ENCODE assay signal across 14 mouse cellular contexts in the genomic region with DNA sequence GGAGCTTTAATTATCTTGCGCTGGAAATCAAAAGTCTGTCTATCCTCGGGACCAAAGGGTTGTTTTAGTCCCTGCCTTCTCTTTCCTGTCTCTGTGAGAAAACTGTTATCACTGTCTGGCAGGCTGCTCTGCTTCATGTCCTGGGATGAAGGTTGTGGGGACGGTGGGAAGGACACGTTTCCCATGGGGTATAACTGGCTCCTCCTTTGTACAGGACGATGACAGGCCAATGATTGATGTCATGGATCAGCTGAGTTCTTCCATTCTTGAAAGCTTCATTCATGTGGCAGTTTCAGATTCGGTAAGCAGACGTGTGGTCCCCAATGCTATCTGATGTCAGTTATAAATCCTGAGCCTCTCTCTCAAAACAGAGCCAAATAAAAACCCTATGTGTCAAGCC.
A peak's percentile ranks its signal among the peaks of the same experiment; 100 is the strongest.
DNase-seq lines count a peak whose midpoint lies in the region; ATAC-seq lines count a peak whose summit lies in the region.
"Had no signal": no experiment of that assay in that cellular context is flagged by ENCODE, and none has a peak within 500 bp of the region (broad histone marks: within the 10 kb centered on the region; RNA-seq: fewer than 3 reads in every experiment).

No protein-coding gene starts in this region.

- WGBS in hindbrain, embryonic 11.5 days = 52% methylated on average over 7 of the region's 7 CpGs
- WGBS in hindbrain, embryonic 10.5 days = 73% methylated on average over 7 of the region's 7 CpGs
- WGBS in heart, embryonic 12.5 days = 8% methylated on average over 7 of the region's 7 CpGs
- 13% methylated on average over 7 of the region's 7 CpGs for WGBS in liver, embryonic 15.5 days (ENCODE audit: insufficient replicate concordance)

- H3K4me3 ChIP-seq in hindbrain, embryonic 11.5 days (ENCODE audit: low read depth, low read length) = no peak overlapping the region
- no peak overlapping the region for H3K4me3 ChIP-seq in hindbrain, embryonic 10.5 days
- H3K4me3 ChIP-seq in heart, embryonic 12.5 days = no peak overlapping the region
- H3K4me3 ChIP-seq in liver, embryonic 15.5 days (replicated peaks) = no peak overlapping the region

- no peaks in the 10 kb centered on the region for H3K9me3 ChIP-seq in hindbrain, embryonic 11.5 days (ENCODE audit: control insufficient read depth, low read length)
- peaks cover 7% of the 10 kb centered on the region; the same call in 1 of the 2 replicates for H3K9me3 ChIP-seq in hindbrain, embryonic 10.5 days
- peaks cover 15% of the 10 kb centered on the region for H3K9me3 ChIP-seq in heart, embryonic 12.5 days (replicated peaks)
- 0 out of 2 replicates have a peak, but pooled peaks cover 3% of the 10 kb centered on the region for H3K9me3 ChIP-seq in liver, embryonic 15.5 days (replicated peaks)

- H3K4me1 ChIP-seq in hindbrain, embryonic 11.5 days (replicated peaks; ENCODE audit: control insufficient read depth, insufficient read depth, low read length) = no peaks in the 10 kb centered on the region
- no peaks in the 10 kb centered on the region for H3K4me1 ChIP-seq in hindbrain, embryonic 10.5 days (replicated peaks)
- peaks cover 22% of the 10 kb centered on the region for H3K4me1 ChIP-seq in heart, embryonic 12.5 days (replicated peaks)
- H3K4me1 ChIP-seq in liver, embryonic 15.5 days (replicated peaks) = peaks cover 11% of the 10 kb centered on the region

- H3K27ac ChIP-seq in hindbrain, embryonic 11.5 days (ENCODE audit: low read depth, low read length) = no peak overlapping the region
- no peak overlapping the region for H3K27ac ChIP-seq in hindbrain, embryonic 10.5 days
- H3K27ac ChIP-seq in heart, embryonic 12.5 days (ENCODE audit: poor library complexity, severe bottlenecking) = peak overlapping the region; percentile 93
- H3K27ac ChIP-seq in liver, embryonic 15.5 days (replicated peaks) = peak overlapping the region; percentile 57; the same call in 1 of the 2 replicates

- no peaks in the 10 kb centered on the region for H3K27me3 ChIP-seq in hindbrain, embryonic 11.5 days (ENCODE audit: control insufficient read depth, insufficient read depth, low read length)
- H3K27me3 ChIP-seq in hindbrain, embryonic 10.5 days (ENCODE audit: insufficient read depth, poor library complexity, severe bottlenecking) = no peaks in the 10 kb centered on the region
- H3K27me3 ChIP-seq in heart, embryonic 12.5 days (replicated peaks) = no peaks in the 10 kb centered on the region
- no peaks in the 10 kb centered on the region for H3K27me3 ChIP-seq in liver, embryonic 15.5 days

- H3K9ac ChIP-seq in hindbrain, embryonic 11.5 days (ENCODE audit: low read depth, low read length) = no peak overlapping the region
- H3K9ac ChIP-seq in heart, embryonic 12.5 days = no peak overlapping the region
- H3K9ac ChIP-seq in liver, embryonic 15.5 days = no peak overlapping the region
- H3K9ac ChIP-seq: forebrain, postnatal 0 days had no signal

- no peak overlapping the region for H3K4me2 ChIP-seq in hindbrain, embryonic 11.5 days (replicated peaks; ENCODE audit: low read depth, low read length)
- peak overlapping the region; percentile 38 for H3K4me2 ChIP-seq in heart, embryonic 12.5 days
- H3K4me2 ChIP-seq in liver, embryonic 15.5 days = peak overlapping the region; percentile 29

- no peak for ATAC-seq in hindbrain, embryonic 11.5 days (ENCODE audit: low FRiP score)
- ATAC-seq in heart, embryonic 12.5 days (ENCODE audit: insufficient number of reproducible peaks, low FRiP score) = peak; percentile 88
- peak; percentile 75 for ATAC-seq in liver, embryonic 15.5 days (ENCODE audit: insufficient read depth)
- ATAC-seq: CD4-positive, CD25-positive, alpha-beta regulatory T cell, adult 4 months; forebrain, postnatal 0 days had no signal

- no peaks in the 10 kb centered on the region for H3K36me3 ChIP-seq in hindbrain, embryonic 11.5 days (ENCODE audit: control insufficient read depth, insufficient read depth, low read length)
- H3K36me3 ChIP-seq in hindbrain, embryonic 10.5 days = peaks cover 14% of the 10 kb centered on the region; the same call in 1 of the 2 replicates
- peaks cover 72% of the 10 kb centered on the region for H3K36me3 ChIP-seq in heart, embryonic 12.5 days
- H3K36me3 ChIP-seq in liver, embryonic 15.5 days (replicated peaks) = peaks cover 14% of the 10 kb centered on the region; the same call in 1 of the 2 replicates

- DNase-seq in hindbrain, embryonic 11.5 days (ENCODE audit: low spot score) = peak; percentile 26
- no peak for DNase-seq in hindbrain, embryonic 10.5 days (ENCODE audit: low spot score)
- peak; percentile 15 for DNase-seq in c-Kit-positive CD71-positive TER-119-negative erythroid progenitor cells, embryonic 14.5 days (ENCODE audit: low read depth)
- no peak for DNase-seq in frontal cortex, postnatal 25 days (ENCODE audit: low spot score in 2 of 2)
- DNase-seq in right cerebral cortex, adult 2 months (ENCODE audit: low spot score in 2 of 2) = no peak
- DNase-seq: cerebellum, postnatal 14 days; forebrain, postnatal 0 days; gastrocnemius, postnatal 36 days; lung, postnatal 4 days; right cerebral cortex, postnatal 14 days; thymus, postnatal 14 days had no signal

Comparison
In these comparisons a context has a peak if more than half of its experiments do, and no peak if none do; other contexts are left out.
1. DNase-seq: peak in hindbrain, embryonic 11.5 days (single experiment) and c-Kit-positive CD71-positive TER-119-negative erythroid progenitor cells, embryonic 14.5 days (single experiment); none in hindbrain, embryonic 10.5 days (single experiment), frontal cortex, postnatal 25 days (0 of 2) and right cerebral cortex, adult 2 months (0 of 2).
2. H3K27ac ChIP-seq: peak in heart, embryonic 12.5 days (single experiment) and liver, embryonic 15.5 days (single experiment); none in hindbrain, embryonic 11.5 days (single experiment) and hindbrain, embryonic 10.5 days (single experiment).